Mouse (Mus musculus): ENCODE results near the gene Figla.

Figla gene

DNA sequence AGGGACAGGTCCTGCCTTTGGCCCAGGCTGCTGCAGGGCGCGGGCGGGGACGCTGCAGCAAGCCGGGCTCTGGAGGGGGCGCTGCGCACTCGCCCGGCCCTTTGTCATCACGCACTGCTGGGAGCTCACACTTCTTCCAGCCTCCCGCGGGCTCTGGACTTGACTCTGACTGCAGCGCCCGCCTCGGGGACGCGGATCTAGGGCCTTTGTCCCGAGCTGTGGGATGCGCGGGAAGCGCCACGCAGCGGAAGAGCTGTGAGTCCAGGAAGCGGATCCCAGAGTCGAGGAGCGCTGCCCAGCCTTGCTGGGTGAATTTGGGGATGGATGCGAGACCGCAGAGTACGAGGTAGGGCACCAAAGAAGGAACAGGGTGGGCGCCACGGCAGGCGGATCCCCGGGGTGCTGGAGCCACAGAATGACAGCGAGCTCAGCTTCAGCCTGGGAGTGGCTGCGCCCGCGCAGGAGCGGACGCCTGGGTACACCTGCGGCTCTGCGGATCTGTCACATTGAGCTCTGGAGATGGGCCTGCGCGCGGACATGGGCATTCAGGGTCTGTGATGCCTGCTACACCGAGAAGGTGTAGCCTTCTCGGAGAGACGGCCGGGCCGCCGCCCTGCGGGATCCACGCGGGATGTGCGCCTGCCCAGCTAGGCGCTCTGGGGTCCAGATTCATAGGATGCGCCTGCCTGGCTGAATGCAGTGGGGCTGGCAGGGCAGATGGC, 12.8 kb downstream of the Figla start, which contains the start of gene Add2:
TSS of gene Add2 (plus strand) at position 81 of the 722 bp plus-strand sequence.
- DNase-seq (ENCODE audit: low read depth, low spot score) = peak; percentile 82

DNA sequence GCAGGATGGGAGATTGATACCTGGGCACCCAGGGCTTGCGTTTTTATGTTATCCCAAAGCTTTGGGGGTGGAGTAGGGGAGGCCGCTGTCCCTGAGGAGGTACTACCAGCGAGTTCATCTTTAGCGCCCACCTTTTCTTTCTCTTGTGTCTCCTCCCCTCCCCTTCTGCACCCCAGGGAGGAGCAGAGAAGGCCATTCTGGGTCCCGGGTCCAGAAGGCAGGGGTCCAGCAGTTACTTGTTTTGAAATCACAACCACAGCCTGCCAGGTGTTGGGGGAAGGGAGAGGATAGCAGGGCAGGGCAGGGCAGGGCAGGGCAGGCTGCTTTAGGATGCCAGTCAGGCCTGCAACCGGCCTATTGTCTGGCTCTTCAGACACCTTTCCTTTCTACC, 13.3 kb downstream of the Figla start:
- no peak for DNase-seq (ENCODE audit: low read depth, low spot score)

DNA sequence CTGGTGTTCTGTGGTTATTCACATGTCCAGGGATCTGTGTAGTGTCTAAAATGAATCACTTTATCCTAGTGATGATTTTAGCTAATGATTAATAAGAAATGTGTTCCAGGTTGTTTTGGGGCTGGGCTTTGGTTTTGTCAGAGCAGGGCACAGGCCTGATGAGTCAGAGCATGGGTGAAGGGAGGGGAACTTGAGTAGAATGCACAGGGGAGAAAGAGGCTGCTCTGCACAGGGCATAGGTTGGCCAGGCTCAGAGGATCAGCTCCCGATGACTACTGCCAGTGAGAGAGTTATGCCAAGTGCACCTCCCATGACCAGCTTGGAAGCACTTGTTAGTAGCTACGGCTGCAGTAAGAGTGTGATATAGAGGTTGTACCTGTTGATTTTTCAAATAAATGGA, 15.6 kb downstream of the Figla start:
- no peak for DNase-seq (ENCODE audit: low read depth, low spot score)

DNA sequence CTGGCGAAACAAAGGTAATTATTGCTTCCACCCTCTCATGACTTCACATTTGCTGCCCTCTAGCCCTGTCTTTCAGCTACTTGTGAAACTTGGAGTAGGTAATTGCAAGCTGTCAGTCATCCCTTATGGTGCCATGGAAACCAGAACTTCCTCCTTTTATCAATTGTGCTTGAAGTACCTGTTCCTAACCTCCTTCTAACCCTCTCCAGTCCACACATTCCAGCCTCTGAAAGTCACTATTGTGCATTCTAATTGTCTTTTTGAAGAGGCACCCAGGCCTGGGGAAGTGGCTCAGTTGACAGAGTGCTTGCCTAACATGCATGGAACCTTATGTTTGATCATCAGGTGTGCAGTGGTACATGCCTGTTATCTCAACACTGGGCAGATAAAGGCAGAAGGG, 17.7 kb downstream of the Figla start:
- no peak for DNase-seq (ENCODE audit: low read depth, low spot score)

DNA sequence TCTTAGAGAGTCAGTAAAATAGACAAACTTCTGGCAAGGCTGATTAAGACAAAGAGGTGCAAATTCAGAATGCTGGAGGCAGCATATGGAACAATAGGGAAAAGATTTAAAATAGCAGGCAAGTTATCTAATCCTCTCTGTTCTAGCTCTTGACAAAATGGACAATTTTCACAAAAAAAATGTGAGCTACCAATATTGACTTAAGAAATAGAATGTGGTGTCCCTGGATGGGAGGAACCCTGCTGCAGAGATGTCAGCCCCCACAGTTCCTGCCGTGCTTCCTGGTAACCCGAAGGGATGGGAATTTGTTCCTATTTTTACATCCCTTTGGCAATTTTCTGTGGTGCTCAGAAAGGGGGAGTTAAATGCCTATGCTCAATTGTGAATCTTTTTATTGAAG, 22.9 kb downstream of the Figla start:
- DNase-seq (ENCODE audit: low read depth, low spot score) = no peak

DNA sequence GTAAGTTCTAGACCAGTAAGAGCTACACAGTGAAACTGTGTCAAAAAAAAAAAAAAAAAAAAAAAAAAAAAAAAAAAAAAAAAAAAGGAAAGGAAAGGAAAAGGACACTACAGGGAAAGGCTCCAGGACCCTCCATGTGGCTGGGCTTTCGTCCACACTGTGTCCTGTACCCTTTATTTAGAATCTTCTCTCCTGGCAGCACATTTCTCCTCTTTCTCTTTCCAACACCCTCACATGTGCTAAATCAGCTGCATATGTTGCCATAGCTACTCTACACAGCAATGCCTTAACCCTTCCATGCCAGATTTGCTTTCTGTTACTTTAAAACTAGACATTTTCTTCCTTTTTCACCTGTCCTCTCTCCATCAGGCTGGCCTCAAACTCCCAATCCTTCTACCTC, 24.2 kb downstream of the Figla start:
- no peak for DNase-seq (ENCODE audit: low read depth, low spot score)

DNA sequence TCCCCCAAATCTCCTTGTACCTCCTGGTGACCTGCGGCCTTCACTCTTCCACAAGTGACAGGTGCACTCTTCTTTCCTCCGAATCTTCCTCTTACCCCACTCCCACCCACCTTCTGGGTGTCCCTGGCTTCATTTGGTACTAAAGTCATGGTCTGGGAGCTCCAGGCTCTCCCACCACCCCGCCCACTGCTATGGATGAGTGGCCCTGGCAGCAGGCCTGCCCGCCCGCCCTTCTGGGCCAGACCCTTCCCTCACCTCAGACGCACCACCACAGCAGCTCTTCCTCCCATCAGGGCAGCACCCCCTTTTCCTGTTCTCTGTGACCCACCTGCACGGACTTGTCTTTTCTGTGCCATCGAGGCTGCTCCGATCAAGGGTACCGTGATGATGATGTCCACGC, 31.5 kb downstream of the Figla start:
- no peak for DNase-seq (ENCODE audit: low read depth, low spot score)

DNA sequence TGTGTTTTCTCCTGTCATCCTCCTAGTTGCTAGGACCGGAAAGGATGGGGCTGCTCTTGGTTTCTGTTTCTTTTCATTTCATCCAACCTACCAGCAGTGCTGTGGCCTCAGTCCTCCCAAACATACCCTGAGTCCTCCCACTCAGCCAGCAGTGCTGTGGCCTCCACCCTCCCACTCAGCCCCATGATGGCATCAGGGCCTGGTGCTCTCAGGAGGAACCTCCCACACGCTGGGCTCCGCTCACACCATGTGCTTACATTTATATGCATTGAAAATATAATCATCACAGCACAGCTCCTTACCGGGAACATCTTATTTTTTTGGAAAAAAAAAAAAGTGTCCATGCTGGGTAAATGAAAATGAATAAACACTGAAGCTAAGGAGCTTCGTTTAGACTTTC, 32.5 kb downstream of the Figla start:
- no peak for DNase-seq (ENCODE audit: low read depth, low spot score)

DNA sequence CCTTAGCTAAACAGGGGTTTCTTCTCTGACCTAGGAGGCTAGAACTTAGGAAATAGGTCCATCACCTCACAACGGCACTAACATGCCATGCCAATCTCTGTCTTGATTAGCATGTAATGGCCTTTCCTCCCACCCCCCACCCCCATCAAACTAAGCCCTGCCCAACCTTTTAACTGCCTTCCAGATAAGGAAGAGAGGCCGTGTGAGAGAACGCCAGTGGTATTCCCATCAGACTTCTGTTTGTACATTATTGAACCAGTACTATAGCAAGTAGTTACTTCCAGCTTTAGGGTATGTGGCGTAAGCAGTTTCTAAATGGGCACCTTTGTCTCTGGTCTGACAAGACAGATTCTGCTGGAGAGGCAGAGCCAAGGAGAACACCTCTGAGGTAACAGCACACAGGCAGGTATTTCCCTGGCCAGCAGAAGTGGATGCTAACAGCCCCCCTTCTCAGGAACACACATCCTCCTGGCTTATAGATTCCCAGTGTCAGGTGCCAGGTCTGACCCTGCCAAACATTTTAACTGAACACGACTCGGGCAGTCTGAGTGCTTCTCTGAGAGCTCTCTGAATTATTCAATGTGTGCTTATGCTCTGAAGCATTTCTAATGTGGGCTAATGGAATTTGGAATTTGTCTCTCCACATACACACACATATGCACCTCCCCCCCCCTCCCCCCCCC, 34.8 kb downstream of the Figla start:
- DNase-seq (ENCODE audit: low read depth, low spot score) = no peak

DNA sequence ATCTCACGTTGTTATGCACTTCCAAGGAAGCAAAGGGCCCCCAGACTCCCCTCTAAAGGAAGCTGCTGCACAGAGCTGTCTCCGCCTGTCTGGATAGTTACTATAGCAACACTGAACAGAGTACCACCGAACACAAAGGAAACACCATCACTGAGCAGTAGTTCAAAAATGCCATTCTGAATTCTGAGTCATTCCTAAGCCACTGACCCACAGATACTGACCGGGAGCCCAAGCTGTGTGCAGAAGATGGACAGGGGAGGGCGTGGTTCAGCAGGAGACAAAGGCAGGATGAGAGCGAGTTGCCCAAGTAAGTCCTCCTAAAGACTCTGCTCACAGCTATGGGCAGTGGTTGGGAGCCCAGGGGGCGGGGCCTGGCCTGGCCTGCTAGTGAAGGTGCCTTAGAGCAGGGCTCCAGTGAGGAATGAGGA, 36.1 kb downstream of the Figla start:
- DNase-seq (ENCODE audit: low read depth, low spot score) = peak; percentile 52

DNA sequence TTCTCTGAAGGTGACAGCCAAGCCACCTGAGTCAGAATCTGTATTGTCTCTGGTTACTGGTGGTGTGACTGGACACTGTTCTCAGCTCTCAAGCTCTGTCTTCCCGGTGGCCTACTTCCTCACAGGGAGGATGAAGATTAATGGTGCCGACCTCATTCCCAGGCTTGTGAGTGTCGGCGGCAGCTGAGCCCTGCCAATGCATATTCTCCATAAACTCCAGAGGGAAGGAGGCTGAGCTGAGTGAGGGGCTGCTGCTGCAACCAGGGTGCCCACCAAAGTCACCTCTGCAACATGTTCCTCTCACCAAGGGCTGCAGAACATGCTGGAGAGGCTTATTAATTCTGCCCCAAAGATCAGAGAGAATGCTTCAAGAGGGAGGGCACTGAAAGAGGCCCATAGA, 36.6 kb downstream of the Figla start:
- DNase-seq (ENCODE audit: low read depth, low spot score) = peak; percentile 39

DNA sequence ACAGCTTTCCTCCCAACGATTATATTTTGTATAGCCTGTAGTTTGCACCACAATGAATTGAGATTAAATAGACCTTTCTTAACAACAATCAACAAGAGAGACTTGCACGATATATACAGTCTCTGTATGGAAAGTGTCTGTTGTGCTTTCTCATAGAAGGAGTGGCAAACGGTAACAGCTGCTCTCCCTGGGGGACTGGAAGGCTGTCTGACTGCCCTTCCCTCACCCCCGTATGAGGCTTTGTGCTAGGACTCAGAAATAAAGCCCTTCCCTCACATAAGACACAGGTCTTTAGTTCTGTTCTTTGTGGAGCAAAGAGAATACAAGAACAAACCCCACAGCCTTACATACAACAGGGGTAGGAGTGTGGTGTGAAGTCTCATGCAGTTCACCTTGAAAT, 37.1 kb downstream of the Figla start:
- DNase-seq (ENCODE audit: low read depth, low spot score) = no peak

DNA sequence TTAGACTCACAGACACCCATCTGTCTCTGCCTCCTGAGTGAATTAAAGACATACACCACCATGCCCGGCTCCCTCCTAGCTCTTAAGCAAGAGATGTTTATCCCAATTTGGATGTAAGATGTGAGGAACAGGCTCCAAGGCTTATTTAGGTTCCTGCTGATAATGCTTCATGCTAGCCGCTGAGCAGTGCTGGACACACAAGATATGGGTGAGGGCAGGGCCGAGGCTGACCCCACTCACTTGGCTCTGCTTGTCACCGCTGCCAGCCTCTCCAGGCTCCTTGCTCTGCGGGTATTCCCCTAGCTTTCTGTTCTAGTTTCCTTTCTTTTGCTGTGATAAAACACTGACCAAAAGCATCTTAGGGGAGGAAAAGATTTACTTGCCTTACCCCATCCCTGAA, 37.6 kb downstream of the Figla start:
- no peak for DNase-seq (ENCODE audit: low read depth, low spot score)

DNA sequence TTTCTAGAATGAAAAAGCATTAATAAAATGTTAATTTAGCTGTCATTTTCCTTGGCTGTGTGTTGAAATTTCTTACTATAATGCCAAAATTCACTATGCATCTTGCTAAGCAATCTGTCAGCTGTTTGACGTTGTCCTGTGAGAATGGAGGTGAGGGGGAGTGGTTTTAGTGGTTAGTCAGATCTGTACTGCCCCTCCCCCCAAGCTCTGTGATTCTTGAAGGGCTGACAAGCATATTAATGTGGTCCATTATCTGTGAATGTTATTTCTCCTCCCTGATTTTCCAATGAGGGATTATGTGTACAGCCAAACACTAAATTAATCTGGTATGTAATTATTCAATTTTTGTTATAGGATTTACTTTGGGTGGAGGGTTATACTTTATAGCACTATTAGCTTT, 42.5 kb downstream of the Figla start:
- no peak for DNase-seq (ENCODE audit: low read depth, low spot score)

DNA sequence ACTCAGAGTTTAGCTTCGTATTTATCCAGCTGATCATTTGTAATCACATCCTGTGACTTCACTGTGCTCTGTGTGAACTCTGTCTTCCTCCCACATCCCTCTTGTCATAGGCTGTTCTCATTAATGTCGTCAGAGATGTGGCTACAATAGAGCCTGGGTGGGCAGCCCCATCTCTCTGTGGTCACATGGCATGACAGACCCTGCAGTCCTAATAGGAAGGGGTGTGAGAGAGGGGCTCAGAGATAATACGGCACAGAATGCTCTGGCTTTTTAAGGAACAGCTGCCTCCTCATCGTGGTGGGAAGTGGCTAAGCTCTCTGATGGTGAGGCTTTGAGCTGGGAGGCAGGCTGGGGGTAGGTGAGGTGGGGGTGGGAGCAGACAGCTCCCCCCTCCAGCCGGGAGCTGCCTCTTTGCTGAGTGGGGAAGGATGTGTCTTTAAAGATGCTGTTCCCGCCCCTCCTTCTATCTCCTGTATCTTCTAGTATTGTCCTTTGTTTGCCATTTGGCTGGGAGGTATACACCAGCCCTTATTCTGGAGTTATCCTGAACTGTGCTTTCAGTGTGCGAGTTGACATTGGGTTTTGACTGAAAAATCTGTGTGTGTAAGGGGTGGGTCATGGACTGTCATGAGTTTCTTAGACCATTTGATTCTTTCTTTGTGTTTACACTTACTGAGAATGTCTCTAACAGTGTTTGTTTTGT, 43.3 kb downstream of the Figla start:
- DNase-seq (ENCODE audit: low read depth, low spot score) = peak; percentile 52

DNA sequence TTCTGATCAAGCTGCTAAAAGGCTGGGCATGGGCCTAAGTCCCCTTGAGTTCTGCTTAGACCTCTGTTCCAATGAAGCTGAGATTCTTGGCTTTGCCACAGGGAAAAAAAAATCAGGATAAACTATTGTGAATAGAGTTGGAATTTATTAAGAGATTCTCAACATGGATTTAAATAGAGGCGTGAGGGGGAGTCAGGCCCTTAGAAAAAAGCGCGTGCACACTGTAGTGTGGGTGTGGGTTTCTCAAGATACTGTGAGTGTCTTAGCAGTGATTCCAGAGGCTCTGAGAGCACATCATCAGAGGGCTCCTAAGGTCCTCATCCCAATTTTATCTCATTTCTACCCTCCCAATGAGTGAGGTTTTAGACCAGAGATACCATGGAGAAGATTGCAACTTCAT, 44.2 kb downstream of the Figla start:
- no peak for DNase-seq (ENCODE audit: low read depth, low spot score)

DNA sequence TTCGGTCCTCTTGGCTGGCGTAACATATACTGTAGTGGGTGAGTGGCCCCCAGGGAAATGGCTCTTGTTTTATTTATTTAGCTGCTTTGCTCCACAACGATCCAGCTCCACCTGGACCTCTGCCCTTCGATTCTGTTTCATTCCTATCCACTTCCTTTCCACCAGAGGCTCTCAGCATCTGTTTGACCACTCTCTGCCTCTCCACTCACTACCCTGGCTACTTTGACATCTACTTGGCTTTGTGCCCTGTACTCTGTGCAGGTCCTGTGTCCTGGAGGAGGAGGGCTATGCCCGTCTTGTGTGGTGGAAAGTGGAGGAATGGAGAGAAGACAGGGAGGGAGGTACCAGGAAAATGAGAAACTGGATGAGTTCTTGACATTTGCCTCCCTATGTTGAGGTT, 46.3 kb downstream of the Figla start:
- DNase-seq (ENCODE audit: low read depth, low spot score) = no peak

DNA sequence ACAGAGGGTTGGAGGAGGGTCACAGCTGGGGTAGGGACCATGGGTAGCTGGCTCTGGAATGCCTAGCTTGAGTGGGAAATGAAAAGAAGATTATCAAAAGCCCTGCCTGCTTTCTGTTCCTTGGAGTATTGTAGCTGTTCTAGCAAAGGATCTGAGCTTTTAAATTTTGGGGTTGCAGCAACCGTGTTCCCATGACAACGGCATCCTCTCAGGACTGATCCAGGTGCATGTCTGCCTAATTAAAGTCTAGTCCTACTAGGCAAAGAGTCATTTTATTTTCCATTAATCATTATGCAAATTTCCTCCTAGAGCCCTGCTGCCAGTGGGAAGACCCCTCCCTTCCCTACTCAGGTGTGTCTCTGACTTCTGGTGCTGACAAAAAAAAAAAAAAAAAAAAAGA, 46.7 kb downstream of the Figla start:
- no peak for DNase-seq (ENCODE audit: low read depth, low spot score)

DNA sequence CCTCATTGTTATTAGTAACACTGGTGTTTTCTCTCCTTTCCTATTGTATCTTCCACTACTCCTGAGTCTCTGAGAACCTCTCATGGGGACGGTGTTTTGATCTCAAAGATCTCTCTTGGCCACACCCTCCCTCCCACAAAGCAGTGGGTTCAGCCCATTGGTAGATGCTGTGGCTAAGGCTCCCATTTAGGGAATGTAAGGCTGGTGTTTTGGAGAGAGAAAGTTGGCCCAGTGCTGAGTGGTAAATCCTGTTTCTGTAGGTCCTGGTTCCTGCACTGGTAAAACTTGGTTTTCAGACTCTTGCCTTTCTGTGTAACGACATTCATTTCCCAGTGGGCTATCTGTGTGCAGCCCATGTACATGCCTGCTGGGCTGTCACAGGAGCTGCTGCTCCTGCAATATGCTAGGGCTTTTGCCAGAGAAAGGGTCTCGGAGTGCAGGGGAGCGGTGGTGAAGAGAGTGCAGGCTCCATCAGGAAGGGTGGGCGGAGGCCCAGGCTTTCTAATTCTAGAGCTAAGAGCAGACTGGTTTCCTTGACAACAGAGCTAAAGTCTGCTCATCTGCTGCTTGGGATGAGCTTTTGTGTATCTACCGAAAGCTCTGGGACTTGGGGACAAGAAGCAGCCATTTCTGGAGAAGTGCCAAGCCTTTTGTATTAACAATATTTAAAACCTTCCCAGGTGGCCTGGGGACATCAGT, 48.5 kb downstream of the Figla start:
- no peak for DNase-seq (ENCODE audit: low read depth, low spot score)

DNA sequence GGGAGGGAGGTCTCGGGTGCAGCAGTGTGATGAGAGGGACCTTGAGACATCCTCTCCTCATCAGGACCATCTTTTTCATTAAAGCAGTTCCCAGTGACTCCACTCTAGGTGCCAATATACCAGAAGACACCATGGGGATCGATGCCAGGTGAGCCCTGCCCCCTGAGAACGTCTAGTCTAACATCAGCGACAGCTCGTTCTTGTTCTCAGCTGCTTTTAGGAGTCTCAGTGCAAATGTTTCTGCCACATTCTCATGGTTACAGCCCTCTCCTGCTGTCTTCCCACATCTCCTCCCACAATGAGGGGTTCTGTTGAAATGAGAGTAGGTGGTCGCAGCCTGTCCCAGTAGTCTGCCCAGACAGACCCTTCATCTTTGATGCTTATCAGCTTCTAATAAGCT, 50.8 kb downstream of the Figla start:
- DNase-seq (ENCODE audit: low read depth, low spot score) = no peak

DNA sequence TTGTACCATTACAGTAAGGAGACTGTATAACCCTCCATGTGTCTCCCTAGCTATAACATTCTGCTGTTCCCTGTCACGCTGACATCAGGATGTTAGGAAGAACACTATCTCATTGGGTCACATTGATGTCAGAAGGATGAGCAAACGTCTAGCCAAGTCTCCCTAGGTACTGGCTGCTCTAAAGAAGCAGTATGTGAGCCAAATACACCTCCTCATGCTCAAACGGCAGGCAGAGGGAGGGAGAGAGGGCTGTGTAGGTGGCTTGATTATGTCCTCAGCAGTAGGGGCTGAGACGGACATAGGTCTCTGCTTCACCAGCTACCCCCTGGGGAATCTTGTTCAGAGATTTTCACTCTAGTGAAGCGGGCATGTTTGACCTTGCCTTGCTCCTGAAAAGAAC, 51.2 kb downstream of the Figla start:
- DNase-seq (ENCODE audit: low read depth, low spot score) = no peak

DNA sequence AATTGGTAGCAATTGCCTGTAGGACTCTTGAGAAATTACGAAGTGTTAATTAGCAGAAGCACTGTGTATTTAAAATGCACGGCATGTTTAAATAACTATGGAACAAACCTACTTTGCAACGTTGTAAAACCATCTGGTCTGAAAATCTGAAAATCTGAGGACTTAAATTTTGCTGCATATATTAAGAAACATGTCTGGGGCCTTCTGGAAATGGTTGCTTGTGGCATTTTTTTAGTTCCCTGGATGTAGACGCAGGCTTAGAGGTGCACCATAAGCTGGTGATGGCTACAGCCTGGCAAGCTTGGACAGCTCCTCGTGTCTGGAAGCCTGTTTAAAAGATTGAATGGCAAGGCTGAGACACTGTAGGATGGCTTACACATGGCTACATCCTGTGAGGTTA, 53.0 kb downstream of the Figla start:
- DNase-seq (ENCODE audit: low read depth, low spot score) = no peak

Measured in mesoderm, embryonic 11.5 days (tissue).